Mouse (Mus musculus): ENCODE data around the gene Cldn24. TPM values are rescaled to one million over a fixed set of nuclear protein-coding genes. Genes with fewer than 3 reads are reported as not detected.

Gene Cldn24
- polyA plus RNA-seq, 1 experiment = not detected

GRCm38 (mm10) chr8:47833944-47834343, 12.0 kb downstream of the Cldn24 start:
- TF ChIP-seq CTCF (IDR thresholded peaks at IDR 0.05; ENCODE audit: borderline replicate concordance, extremely low read depth, insufficient read depth, insufficient read length) = no peak
- TF ChIP-seq POLR2A (IDR thresholded peaks at IDR 0.05; ENCODE audit: borderline replicate concordance, extremely low read depth, insufficient read depth, insufficient read length, poor library complexity, severe bottlenecking) = no peak
- DNase-seq (ENCODE audit: low read depth) = no peak

- TF ChIP-seq POLR2A (IDR thresholded peaks at IDR 0.05; ENCODE audit: borderline replicate concordance, extremely low read depth, insufficient read depth, insufficient read length, poor library complexity, severe bottlenecking) = no peak
- TF ChIP-seq CTCF (IDR thresholded peaks at IDR 0.05; ENCODE audit: borderline replicate concordance, extremely low read depth, insufficient read depth, insufficient read length) = peak; percentile 17; the same call in 1 of the 2 replicates
- DNase-seq (ENCODE audit: low read depth) = no peak
These were observed 21.1 kb downstream of the Cldn24 start for GRCm38 (mm10) chr8:47843063-47843462.

GRCm38 (mm10) chr8:47843651-47844050, 21.7 kb downstream of the Cldn24 start:
- no peak for DNase-seq (ENCODE audit: low read depth)

GRCm38 (mm10) chr8:47845956-47846355, 24.0 kb downstream of the Cldn24 start:
- no peak for DNase-seq (ENCODE audit: low read depth)
- TF ChIP-seq POLR2A (IDR thresholded peaks at IDR 0.05; ENCODE audit: borderline replicate concordance, extremely low read depth, insufficient read depth, insufficient read length, poor library complexity, severe bottlenecking) (no peak), CTCF (IDR thresholded peaks at IDR 0.05; ENCODE audit: borderline replicate concordance, extremely low read depth, insufficient read depth, insufficient read length) (no peak)

More at GRCm38 (mm10) chr8:47843651-47844050, 21.7 kb downstream of the Cldn24 start:
- TF ChIP-seq POLR2A (IDR thresholded peaks at IDR 0.05; ENCODE audit: borderline replicate concordance, extremely low read depth, insufficient read depth, insufficient read length, poor library complexity, severe bottlenecking) (no peak), CTCF (IDR thresholded peaks at IDR 0.05; ENCODE audit: borderline replicate concordance, extremely low read depth, insufficient read depth, insufficient read length) (no peak)

GRCm38 (mm10) chr8:47847161-47847560, 25.2 kb downstream of the Cldn24 start:
- TF ChIP-seq POLR2A (IDR thresholded peaks at IDR 0.05; ENCODE audit: borderline replicate concordance, extremely low read depth, insufficient read depth, insufficient read length, poor library complexity, severe bottlenecking) (no peak), CTCF (IDR thresholded peaks at IDR 0.05; ENCODE audit: borderline replicate concordance, extremely low read depth, insufficient read depth, insufficient read length) (no peak)
- DNase-seq (ENCODE audit: low read depth) = no peak

GRCm38 (mm10) chr8:47847931-47848330, 26.0 kb downstream of the Cldn24 start:
- no peak for TF ChIP-seq POLR2A (IDR thresholded peaks at IDR 0.05; ENCODE audit: borderline replicate concordance, extremely low read depth, insufficient read depth, insufficient read length, poor library complexity, severe bottlenecking)
- TF ChIP-seq CTCF (IDR thresholded peaks at IDR 0.05; ENCODE audit: borderline replicate concordance, extremely low read depth, insufficient read depth, insufficient read length) = no peak
- DNase-seq (ENCODE audit: low read depth) = no peak

GRCm38 (mm10) chr8:47849842-47850241, 27.9 kb downstream of the Cldn24 start:
- TF ChIP-seq CTCF (IDR thresholded peaks at IDR 0.05; ENCODE audit: borderline replicate concordance, extremely low read depth, insufficient read depth, insufficient read length) = peak; percentile 44; the same call in 1 of the 2 replicates
- no peak for TF ChIP-seq POLR2A (IDR thresholded peaks at IDR 0.05; ENCODE audit: borderline replicate concordance, extremely low read depth, insufficient read depth, insufficient read length, poor library complexity, severe bottlenecking)
- DNase-seq (ENCODE audit: low read depth) = no peak

GRCm38 (mm10) chr8:47851824-47852502, 30.0 kb downstream of the Cldn24 start:
- peak; percentile 30 for DNase-seq (ENCODE audit: low read depth)
- TF ChIP-seq POLR2A (IDR thresholded peaks at IDR 0.05; ENCODE audit: borderline replicate concordance, extremely low read depth, insufficient read depth, insufficient read length, poor library complexity, severe bottlenecking) (no peak), CTCF (IDR thresholded peaks at IDR 0.05; ENCODE audit: borderline replicate concordance, extremely low read depth, insufficient read depth, insufficient read length) (no peak)

- no peak for DNase-seq (ENCODE audit: low read depth)
- TF ChIP-seq CTCF (IDR thresholded peaks at IDR 0.05; ENCODE audit: borderline replicate concordance, extremely low read depth, insufficient read depth, insufficient read length) = no peak
- TF ChIP-seq POLR2A (IDR thresholded peaks at IDR 0.05; ENCODE audit: borderline replicate concordance, extremely low read depth, insufficient read depth, insufficient read length, poor library complexity, severe bottlenecking) = no peak
These were observed 30.8 kb downstream of the Cldn24 start for GRCm38 (mm10) chr8:47852737-47853136.

GRCm38 (mm10) chr8:47853356-47853755, 31.4 kb downstream of the Cldn24 start:
- DNase-seq (ENCODE audit: low read depth) = no peak
- TF ChIP-seq POLR2A (IDR thresholded peaks at IDR 0.05; ENCODE audit: borderline replicate concordance, extremely low read depth, insufficient read depth, insufficient read length, poor library complexity, severe bottlenecking) = no peak
- TF ChIP-seq CTCF (IDR thresholded peaks at IDR 0.05; ENCODE audit: borderline replicate concordance, extremely low read depth, insufficient read depth, insufficient read length) = no peak

- DNase-seq (ENCODE audit: low read depth) = no peak
- no peak for TF ChIP-seq CTCF (IDR thresholded peaks at IDR 0.05; ENCODE audit: borderline replicate concordance, extremely low read depth, insufficient read depth, insufficient read length)
- no peak for TF ChIP-seq POLR2A (IDR thresholded peaks at IDR 0.05; ENCODE audit: borderline replicate concordance, extremely low read depth, insufficient read depth, insufficient read length, poor library complexity, severe bottlenecking)
These were observed 37.3 kb downstream of the Cldn24 start for GRCm38 (mm10) chr8:47859259-47859658.

- no peak for DNase-seq (ENCODE audit: low read depth)
- TF ChIP-seq POLR2A (IDR thresholded peaks at IDR 0.05; ENCODE audit: borderline replicate concordance, extremely low read depth, insufficient read depth, insufficient read length, poor library complexity, severe bottlenecking) (no peak), CTCF (IDR thresholded peaks at IDR 0.05; ENCODE audit: borderline replicate concordance, extremely low read depth, insufficient read depth, insufficient read length) (no peak)
These were observed 44.6 kb downstream of the Cldn24 start for GRCm38 (mm10) chr8:47866568-47866967.

Data from brain, embryonic 14.5 days (tissue).